Mouse (Mus musculus) intestine, postnatal 0 days (tissue): Measurements from ENCODE around the gene Uqcr11. TPM values are rescaled to one million over a fixed set of nuclear protein-coding genes. Genes with fewer than 3 reads are reported as not detected.

ENCODE experiments used
- ATAC-seq: fragments of 200-750 bp; cut with Nextera tagmentation; 2 replicates; pipeline ENCODE4 v1.8.0; 2017; ENCODE audit warnings: mild to moderate bottlenecking, moderate TSS enrichment, moderate library complexity
- H3K27ac ChIP-seq: fragments of 300-500 bp; sonication (generic); 2 replicates; pipeline ENCODE4 v1.5.1; 2014; ENCODE audit warnings: mild to moderate bottlenecking, low read depth, low read length, moderate library complexity
- H3K27me3 ChIP-seq: fragments of 300-500 bp; sonication (generic); replicated peaks from 2 replicates; pipeline ENCODE4 v1.6.1; 2014; ENCODE audit warnings: low read length, mixed read lengths; ENCODE audit not compliant: control insufficient read depth, insufficient read depth
- H3K36me3 ChIP-seq: fragments of 300-500 bp; sonication (generic); 2 replicates; pipeline ENCODE4 v1.6.1; 2014; ENCODE audit warnings: mild to moderate bottlenecking, moderate library complexity; ENCODE audit not compliant: control insufficient read depth, insufficient read depth
- H3K4me1 ChIP-seq: fragments of 300-500 bp; sonication (generic); replicated peaks from 2 replicates; pipeline ENCODE4 v1.6.1; 2014; ENCODE audit warnings: antibody characterized with exemption, low read length, mixed read lengths; ENCODE audit not compliant: control insufficient read depth, insufficient read depth
- H3K4me2 ChIP-seq: fragments of 300-500 bp; sonication (generic); replicated peaks from 2 replicates; pipeline ENCODE4 v1.6.1; 2014; ENCODE audit warnings: low read depth, mild to moderate bottlenecking, moderate library complexity
- H3K4me3 ChIP-seq: fragments of 300-500 bp; sonication (generic); 2 replicates; pipeline ENCODE4 v1.5.1; 2014; ENCODE audit warnings: low read depth, low read length
- H3K9ac ChIP-seq: fragments of 300-500 bp; sonication (generic); 2 replicates; pipeline ENCODE4 v1.6.1; 2014; ENCODE audit warnings: mild to moderate bottlenecking, low read depth, low read length
- H3K9me3 ChIP-seq: fragments of 300-500 bp; sonication (generic); 2 replicates; pipeline ENCODE4 v1.6.1; 2016; ENCODE audit warnings: mixed run types; ENCODE audit not compliant: control insufficient read depth
- CTCF ChIP-seq: sonication (generic); IDR thresholded peaks from 2 replicates; pipeline ENCODE4 v1.5.1; 2016; ENCODE audit warnings: low read depth, mild to moderate bottlenecking, control low read depth, antibody characterized with exemption, moderate library complexity
- WGBS: fragments of 180-500 bp; shearing (Covaris S2); extraction: QIAGEN DNeasy Blood & Tissue Kit; methylation state at CpG from one replicate; pipeline ENCODE4 v1.1.7; 2014; 5-methylcytosine and 5-hydroxymethylcytosine counted together
- polyA plus RNA-seq: library from polyadenylated mRNA; unstranded; fragments of >200 nt; fragmentation: Nextera tagmentation; extraction: Ambion mirVana; gene quantifications from 2 replicates; pipeline ENCODE4 v1.2.1, GENCODE M21; 2015

Gene Uqcr11
- polyA plus RNA-seq, 1 experiment from 2014 or later, result 1,082 TPM

DNA sequence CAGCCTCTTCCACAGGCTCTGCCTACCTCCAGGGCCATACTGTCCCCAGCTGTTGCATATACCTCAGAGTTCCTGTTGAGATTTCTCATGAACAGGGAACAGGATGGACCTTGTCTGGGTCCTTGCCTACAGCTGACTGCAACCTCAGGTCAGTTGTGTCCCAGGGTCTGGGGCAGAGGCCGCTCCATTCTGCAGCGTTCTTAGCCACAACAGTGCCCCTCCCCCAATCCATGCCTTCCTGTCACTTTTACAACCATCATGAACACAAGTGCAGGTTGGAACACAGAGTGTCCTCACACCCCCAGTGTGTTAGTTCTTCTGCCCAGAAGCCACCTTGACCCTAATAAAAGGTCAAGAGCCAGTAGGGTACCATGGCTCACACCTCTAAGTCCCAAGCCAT lies 17.9 kb downstream of the Uqcr11 start:
- Histone ChIP-seq H3K4me3 (no peak overlapping the region), H3K27ac (no peak overlapping the region), H3K9ac (no peak overlapping the region), H3K9me3 (no peaks in the 10 kb centered on the region), H3K27me3 (no peaks in the 10 kb centered on the region), H3K4me2 (peak overlapping the region; percentile 98; the same call in 1 of the 2 replicates), H3K4me1 (0 out of 2 replicates have a peak, but pooled peaks cover 4% of the 10 kb centered on the region), H3K36me3 (peaks cover 17% of the 10 kb centered on the region)
- TF ChIP-seq CTCF, result no peak
- ATAC-seq, result no peak
- WGBS, result 29% methylated on average over 2 of the region's 2 CpGs

DNA sequence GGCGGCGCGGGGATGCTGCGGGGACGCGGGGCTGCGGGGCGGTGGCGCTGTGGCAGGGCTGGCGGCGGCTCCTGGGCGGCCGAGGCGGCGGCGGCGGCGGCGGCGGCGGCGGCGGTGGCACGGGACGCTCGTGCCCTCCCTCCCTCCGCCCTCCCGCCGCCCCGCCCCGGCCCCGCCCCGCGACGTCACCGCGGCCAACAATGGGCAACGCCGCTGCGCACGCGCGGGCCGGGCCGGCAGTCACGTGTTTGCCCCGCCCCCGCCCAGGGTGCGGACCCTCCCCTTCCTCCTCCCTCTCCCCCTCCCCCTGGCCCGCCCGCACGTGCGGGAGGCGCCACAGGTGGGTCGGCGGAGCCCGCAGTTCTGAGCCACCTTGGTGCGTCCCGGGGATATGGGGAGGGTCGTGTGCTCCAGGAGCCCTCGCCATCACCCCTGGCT lies 19.1 kb downstream of the Uqcr11 start, which contains the start of gene Mex3d:
Gene Mex3d, minus strand, starts transcription at position 138 of the 438 bp plus-strand sequence.
- Histone ChIP-seq H3K27me3 (no peaks in the 10 kb centered on the region), H3K4me1 (0 out of 2 replicates have a peak, but pooled peaks cover 6% of the 10 kb centered on the region), H3K36me3 (peaks cover 5% of the 10 kb centered on the region; the same call in 1 of the 2 replicates), H3K27ac (peak within 1 kb of the TSS; percentile 62), H3K4me2 (peak within 1 kb of the TSS; percentile 98), H3K4me3 (peak within 1 kb of the TSS; percentile 62), H3K9ac (peak within 1 kb of the TSS; percentile 87), H3K9me3 (no peaks in the 10 kb centered on the region)
- WGBS, result 1% methylated on average over 13 of the region's 61 CpGs
- no peak for TF ChIP-seq CTCF
- ATAC-seq, result peak; percentile 41

DNA sequence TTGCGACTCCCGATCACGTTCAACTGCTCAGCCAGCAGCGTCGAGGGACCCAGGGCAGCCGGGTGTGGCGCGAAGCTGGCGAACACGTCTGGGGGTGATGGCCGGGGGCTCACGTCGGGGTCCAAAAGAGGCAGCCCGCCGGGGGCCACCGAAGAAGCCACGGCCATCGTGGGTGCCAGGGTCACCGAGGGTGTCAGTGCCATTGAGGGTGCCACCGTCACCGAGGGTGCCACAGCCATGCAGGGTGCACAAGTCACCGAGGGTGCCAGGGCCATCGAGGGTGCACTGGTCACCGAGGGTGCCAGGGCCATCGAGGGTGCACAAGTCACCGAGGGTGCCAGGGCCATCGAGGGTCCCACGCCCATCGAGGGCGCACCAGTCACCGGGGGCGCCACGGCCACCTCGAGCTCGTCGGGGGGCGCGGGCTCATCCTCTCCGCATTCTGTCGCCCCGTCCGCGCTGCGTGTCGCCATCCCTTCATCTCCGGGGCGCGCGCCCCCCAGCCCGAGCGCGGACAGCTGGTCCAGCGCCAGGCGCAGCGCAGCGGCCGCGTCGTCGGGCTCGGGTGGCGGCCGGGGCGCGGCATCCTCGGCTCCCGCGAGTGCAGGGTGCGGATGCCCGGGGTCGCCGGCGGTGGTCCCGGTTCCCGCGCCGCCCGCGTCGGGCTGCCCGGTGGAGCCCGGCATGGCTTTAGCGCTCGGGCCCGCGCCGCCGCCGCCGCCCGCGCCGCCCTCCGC lies 19.7 kb downstream of the Uqcr11 start:
- no peaks in the 10 kb centered on the region for H3K9me3 ChIP-seq
- H3K27ac ChIP-seq, result peak overlapping the region; percentile 62; the same call in 1 of the 2 replicates
- H3K9ac ChIP-seq, result peak overlapping the region; percentile 87
- peaks cover 6% of the 10 kb centered on the region; the same call in 1 of the 2 replicates for H3K36me3 ChIP-seq
- no peaks in the 10 kb centered on the region for H3K27me3 ChIP-seq
- WGBS, result under 1% methylated on average over 71 of the region's 94 CpGs
- peak overlapping the region; percentile 98 for H3K4me2 ChIP-seq
- H3K4me1 ChIP-seq, result 0 out of 2 replicates have a peak, but pooled peaks cover 6% of the 10 kb centered on the region
- peak overlapping the region; percentile 62 for H3K4me3 ChIP-seq
- no peak for TF ChIP-seq CTCF
- ATAC-seq, result no peak

DNA sequence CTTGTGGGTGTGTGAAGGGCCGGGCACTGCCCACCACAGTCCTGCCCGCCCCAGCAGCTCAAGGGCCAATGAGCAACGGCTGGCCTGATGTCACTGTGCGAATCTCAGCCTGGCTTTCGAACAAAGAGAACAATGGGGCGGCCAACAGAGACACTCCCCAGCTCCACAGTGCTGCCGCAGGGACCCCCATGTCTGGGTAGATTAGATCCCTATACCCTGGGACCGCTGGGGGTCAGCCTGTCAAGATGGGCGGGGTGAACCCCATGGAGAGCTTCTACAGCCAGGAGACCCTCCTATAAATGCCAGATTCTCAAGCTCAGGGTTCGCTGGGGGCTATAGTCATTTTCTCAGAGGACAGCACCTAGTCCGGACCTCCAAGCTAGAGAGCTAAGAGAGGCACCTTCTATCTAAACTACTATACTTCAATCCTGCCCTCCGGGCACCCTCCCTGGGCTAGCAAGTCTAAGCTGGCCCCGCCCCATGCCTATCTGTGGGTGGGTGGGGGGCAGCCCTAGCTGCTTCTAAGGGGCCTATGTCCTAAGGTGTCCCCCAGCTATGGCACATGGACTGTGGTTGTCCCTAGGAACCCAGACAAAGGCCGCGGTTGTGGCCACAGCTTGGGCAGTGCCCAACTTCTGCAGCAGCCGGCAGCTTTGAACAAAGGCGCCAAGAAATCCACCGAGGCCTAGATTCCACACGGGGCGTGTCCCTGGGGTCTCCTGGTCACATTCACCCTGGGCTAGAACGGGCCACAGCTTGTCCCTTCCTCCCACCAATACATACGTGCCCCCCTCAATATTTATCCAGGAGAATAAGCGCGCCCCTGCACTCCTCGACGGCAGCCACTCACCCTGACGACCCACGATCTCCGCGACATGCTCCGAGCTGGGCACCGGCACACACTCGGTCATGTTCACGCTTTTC lies 20.6 kb downstream of the Uqcr11 start:
- no peak for ATAC-seq
- Histone ChIP-seq H3K9me3 (no peaks in the 10 kb centered on the region), H3K4me1 (0 out of 2 replicates have a peak, but pooled peaks cover 6% of the 10 kb centered on the region), H3K4me2 (peak overlapping the region; percentile 98), H3K4me3 (peak overlapping the region; percentile 62), H3K36me3 (peaks cover 14% of the 10 kb centered on the region; the same call in 1 of the 2 replicates), H3K27me3 (no peaks in the 10 kb centered on the region), H3K9ac (peak overlapping the region; percentile 87), H3K27ac (peak overlapping the region; percentile 22; the same call in 1 of the 2 replicates)
- no peak for TF ChIP-seq CTCF
- WGBS, result 1% methylated on average over 34 of the region's 34 CpGs

DNA sequence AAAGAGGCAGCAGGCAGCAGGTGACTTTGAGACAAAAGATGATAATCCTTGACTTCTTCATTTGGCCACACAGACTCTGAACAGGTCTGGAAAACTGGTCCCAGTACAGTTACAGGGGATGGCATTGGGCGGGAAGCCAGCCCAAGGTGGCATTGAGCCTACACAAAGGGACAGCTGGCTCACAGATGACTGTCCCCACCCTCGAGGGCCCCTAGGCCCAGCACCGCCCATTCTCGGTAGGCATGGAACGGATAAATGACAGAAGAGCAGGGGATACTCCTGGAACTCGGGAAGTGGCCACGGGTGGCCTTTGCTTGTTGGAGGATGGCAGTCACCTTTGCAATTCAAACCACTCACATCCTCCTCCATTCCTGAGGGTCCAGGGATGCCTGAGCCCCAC lies 21.3 kb downstream of the Uqcr11 start:
- no peak overlapping the region for H3K9ac ChIP-seq
- no peak for ATAC-seq
- peak overlapping the region; percentile 98 for H3K4me2 ChIP-seq
- no peak overlapping the region for H3K27ac ChIP-seq
- no peaks in the 10 kb centered on the region for H3K27me3 ChIP-seq
- H3K36me3 ChIP-seq, result peaks cover 18% of the 10 kb centered on the region; the same call in 1 of the 2 replicates
- no peaks in the 10 kb centered on the region for H3K9me3 ChIP-seq
- peak overlapping the region; percentile 62 for H3K4me3 ChIP-seq
- WGBS, result 25% methylated on average over 7 of the region's 7 CpGs
- 0 out of 2 replicates have a peak, but pooled peaks cover 6% of the 10 kb centered on the region for H3K4me1 ChIP-seq
- no peak for TF ChIP-seq CTCF

DNA sequence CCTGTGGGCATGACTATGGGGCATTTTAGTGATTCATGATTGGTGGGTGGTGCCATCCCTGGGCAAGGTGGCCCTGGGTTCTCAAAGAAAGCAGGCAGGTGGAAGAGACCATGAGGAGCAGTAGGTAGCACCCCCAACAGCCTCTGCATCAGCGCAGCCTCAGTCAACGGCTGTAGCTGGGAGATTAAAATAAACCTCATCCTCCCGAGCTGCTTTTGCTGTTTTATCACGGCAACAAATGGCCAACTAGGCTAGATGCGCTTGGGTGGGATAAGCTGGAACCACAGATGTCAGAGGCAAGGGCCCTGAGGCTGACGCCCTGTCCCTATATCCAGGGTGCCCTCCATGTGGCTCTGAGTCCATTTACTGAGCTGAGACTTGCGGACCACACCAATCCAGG lies 21.9 kb downstream of the Uqcr11 start:
- H3K9me3 ChIP-seq, result no peaks in the 10 kb centered on the region
- H3K4me1 ChIP-seq, result 0 out of 2 replicates have a peak, but pooled peaks cover 6% of the 10 kb centered on the region
- no peaks in the 10 kb centered on the region for H3K27me3 ChIP-seq
- no peak overlapping the region for H3K4me3 ChIP-seq
- peaks cover 22% of the 10 kb centered on the region; the same call in 1 of the 2 replicates for H3K36me3 ChIP-seq
- H3K27ac ChIP-seq, result no peak overlapping the region
- WGBS, result 67% methylated on average over 7 of the region's 7 CpGs
- no peak for TF ChIP-seq CTCF
- no peak for ATAC-seq
- no peak overlapping the region for H3K9ac ChIP-seq
- peak overlapping the region; percentile 98 for H3K4me2 ChIP-seq
